Mouse (Mus musculus) activated CD4-positive, CD25-positive, alpha-beta regulatory T cell, adult 4 months (primary cell): ENCODE results near the gene Blnk. TPM values are rescaled to one million over a fixed set of nuclear protein-coding genes. Genes with fewer than 3 reads are reported as not detected.

Experiments
- ATAC-seq: one replicate; pipeline ENCODE4 v1.8.0; 2017
- polyA plus RNA-seq, 2 experiments: library from polyadenylated mRNA; unstranded; fragments of 100-300 nt; shearing (Covaris generic); gene quantifications; one replicate each; pipeline ENCODE4 v1.2.1; 2017

The Blnk gene
- polyA plus RNA-seq, result 1 to 10 TPM in 1 of 2 experiments, not detected in 1; 3.8 TPM

- ATAC-seq, result no peak
Measured at GRCm38 (mm10) chr19:40994057-40994585, at the start of gene Blnk. Blnk (minus strand) TSS chr19:40994535.

GRCm38 (mm10) chr19:41039110-41039509, 44.8 kb upstream of the Blnk start:
- ATAC-seq, result peak; percentile 59

GRCm38 (mm10) chr19:41035809-41036551, 41.6 kb upstream of the Blnk start:
- ATAC-seq, result no peak

- ATAC-seq, result no peak
Measured at GRCm38 (mm10) chr19:41031869-41032268, 37.5 kb upstream of the Blnk start.

- peak; percentile 93 for ATAC-seq
Measured at GRCm38 (mm10) chr19:41031009-41031408, 36.7 kb upstream of the Blnk start.

GRCm38 (mm10) chr19:41030161-41030560, 35.8 kb upstream of the Blnk start:
- ATAC-seq, result no peak

- no peak for ATAC-seq
Measured at GRCm38 (mm10) chr19:41029219-41029618, 34.9 kb upstream of the Blnk start, which contains the start of gene Dntt. Dntt (plus strand) TSS chr19:41029275.

GRCm38 (mm10) chr19:41027601-41028000, 33.3 kb upstream of the Blnk start:
- no peak for ATAC-seq

GRCm38 (mm10) chr19:41027024-41027423, 32.7 kb upstream of the Blnk start:
- ATAC-seq, result no peak

GRCm38 (mm10) chr19:41026551-41026950, 32.2 kb upstream of the Blnk start:
- no peak for ATAC-seq

GRCm38 (mm10) chr19:41022244-41022643, 27.9 kb upstream of the Blnk start:
- no peak for ATAC-seq

GRCm38 (mm10) chr19:41020537-41020936, 26.2 kb upstream of the Blnk start:
- no peak for ATAC-seq

GRCm38 (mm10) chr19:41019164-41019675, 24.9 kb upstream of the Blnk start:
- no peak for ATAC-seq

- peak; percentile 87 for ATAC-seq
Measured at GRCm38 (mm10) chr19:41015951-41016716, 21.8 kb upstream of the Blnk start.

- no peak for ATAC-seq
Measured at GRCm38 (mm10) chr19:41014003-41014402, 19.7 kb upstream of the Blnk start.

- no peak for ATAC-seq
Measured at GRCm38 (mm10) chr19:41013591-41013990, 19.3 kb upstream of the Blnk start.

- ATAC-seq, result no peak
Measured at GRCm38 (mm10) chr19:41011676-41012075, 17.3 kb upstream of the Blnk start.

- no peak for ATAC-seq
Measured at GRCm38 (mm10) chr19:41008674-41009395, 14.5 kb upstream of the Blnk start.

- ATAC-seq, result no peak
Measured at GRCm38 (mm10) chr19:41007733-41008132, 13.4 kb upstream of the Blnk start.

GRCm38 (mm10) chr19:41007326-41007725, 13.0 kb upstream of the Blnk start:
- no peak for ATAC-seq

GRCm38 (mm10) chr19:41006621-41007020, 12.3 kb upstream of the Blnk start:
- ATAC-seq, result no peak

- no peak for ATAC-seq
Measured at GRCm38 (mm10) chr19:41003694-41004315, 9.5 kb upstream of the Blnk start.
